Mouse (Mus musculus) E14TG2a.4 (cell line): ENCODE results near the gene Ccdc106.

Experiments used
- CTCF ChIP-seq: conservative IDR thresholded peaks from 2 replicates; pipeline ENCODE4 v1.5.1; 2014; ENCODE audit warnings: low read length
- NANOG ChIP-seq: IDR thresholded peaks from 2 replicates; pipeline ENCODE4 v1.6.1; 2014; ENCODE audit warnings: borderline replicate concordance, low read length, mixed read lengths

DNA sequence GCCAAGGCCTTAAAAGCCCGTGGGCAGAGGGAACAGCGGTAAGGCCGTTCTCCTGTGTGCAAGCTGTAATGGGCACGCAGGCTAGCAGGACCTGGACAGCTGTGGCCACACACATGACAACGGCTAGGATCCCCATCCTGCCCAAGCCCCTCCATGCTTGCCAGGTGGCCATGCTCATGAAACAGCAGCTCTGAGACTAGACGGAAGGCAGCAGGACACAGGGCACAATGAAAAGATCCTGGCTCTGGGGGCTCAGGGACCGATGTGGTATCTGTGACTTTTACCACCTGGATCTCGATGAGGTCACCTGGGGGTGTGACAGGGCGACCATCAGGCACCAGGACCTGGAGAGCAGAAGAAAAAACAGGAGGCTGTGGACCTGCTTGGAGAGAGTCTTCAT, 15.8 kb downstream of the Ccdc106 start:
- no peak for TF ChIP-seq CTCF
- no peak for TF ChIP-seq NANOG
